Mouse (Mus musculus) liver, adult (tissue): Measurements from ENCODE around the gene Tceanc2.

Source experiments
- GATA4 ChIP-seq: IDR thresholded peaks from 2 replicates; pipeline ENCODE4 v1.6.1; 2014; ENCODE audit warnings: mild to moderate bottlenecking, low read length; ENCODE audit not compliant: insufficient replicate concordance

Tceanc2 gene

DNA sequence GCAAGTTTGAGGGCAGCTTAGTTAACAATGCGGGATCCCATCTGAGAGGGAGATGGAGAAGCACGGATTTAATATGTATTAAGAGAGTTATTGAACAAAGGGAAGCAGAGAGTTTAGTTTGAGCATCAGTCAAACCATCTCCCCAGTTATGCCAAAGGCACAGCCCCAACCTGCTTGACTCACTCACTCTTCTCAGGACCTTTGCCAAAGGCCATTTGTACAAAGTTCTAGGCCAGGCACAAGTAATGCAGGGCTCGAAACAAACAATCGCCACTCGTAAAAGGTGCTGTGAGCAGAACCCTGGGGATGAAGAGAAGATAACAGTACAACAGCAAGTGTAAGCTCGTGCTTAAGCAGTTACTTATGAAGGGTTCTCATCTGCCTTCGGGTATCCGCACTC is 26.3 kb downstream of the Tceanc2 start:
- TF ChIP-seq GATA4, result no peak

DNA sequence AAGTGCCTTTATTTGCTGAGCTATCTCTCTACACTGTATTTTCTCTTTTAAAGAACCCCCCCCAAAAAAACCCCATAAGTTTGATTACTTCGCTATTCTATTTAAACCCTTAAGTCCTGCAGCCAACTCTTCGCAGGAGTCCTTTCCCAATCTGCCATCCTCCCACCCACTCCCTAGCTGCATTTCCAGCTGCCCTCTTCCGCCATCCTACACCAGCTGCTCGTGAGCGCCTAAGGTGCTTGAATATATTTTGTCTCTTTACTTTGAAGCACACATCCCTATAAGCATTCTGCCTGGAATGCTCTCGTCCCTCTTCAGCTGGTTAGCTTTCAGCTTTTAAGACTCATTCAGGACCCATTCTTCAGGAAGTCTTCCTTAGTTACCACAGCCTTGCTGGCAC is 27.9 kb downstream of the Tceanc2 start:
- TF ChIP-seq GATA4, result no peak

DNA sequence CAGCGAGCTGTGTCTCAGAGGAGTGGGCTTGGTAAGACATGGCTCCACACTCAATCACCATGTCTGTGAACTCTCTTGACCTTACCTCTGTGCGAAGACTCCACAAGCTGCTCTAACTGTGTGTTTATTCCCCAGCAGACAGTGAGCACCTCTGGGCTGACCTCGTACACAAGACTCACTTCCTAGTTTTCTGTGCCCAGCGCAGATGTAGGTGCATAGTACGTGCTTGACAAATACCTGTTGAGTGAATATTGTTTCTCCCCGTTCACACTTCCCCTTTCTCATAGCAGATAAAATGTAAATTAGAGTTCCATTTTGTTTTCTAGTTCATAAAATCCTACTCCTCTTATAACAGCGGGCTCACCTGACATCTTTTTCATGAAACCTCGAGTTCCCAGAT is 35.4 kb downstream of the Tceanc2 start:
- TF ChIP-seq GATA4, result no peak

DNA sequence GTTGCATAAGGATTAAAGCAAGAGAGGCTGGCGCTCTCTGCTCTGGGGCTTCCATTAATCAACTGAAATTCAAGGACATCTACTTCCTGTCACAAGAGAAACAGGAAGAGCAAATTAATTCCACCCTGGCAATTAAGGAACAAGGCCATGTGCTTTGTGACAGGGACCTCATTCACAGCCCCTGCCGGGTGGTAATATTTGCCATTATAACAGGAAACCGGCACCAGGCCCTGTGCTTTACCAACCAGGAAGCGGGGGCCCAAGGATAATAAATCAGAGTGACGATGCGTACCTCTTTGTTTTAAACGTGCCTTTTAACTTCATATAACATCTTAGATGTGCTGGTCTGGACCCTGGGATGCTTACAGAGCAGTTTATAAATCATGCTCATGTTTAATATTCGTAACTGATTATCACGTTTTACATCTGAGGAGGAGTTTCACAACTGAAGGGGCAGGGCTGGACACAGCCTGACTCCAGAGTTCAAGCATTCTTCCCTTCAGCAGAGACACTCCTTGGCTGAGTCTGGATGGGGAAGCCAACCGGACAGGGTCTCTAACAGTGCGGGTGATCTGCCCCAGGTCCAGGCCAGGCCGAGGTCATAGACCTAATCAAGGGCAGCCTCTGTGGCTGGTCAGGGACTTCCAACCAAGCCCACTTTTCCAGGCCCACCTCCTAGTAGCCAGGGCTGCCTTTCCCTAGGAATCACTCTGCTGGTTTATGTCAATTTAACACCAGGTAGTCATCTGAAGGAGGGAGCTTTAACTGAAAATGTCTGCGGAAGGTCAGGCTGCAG is 38.9 kb downstream of the Tceanc2 start:
- no peak for TF ChIP-seq GATA4

DNA sequence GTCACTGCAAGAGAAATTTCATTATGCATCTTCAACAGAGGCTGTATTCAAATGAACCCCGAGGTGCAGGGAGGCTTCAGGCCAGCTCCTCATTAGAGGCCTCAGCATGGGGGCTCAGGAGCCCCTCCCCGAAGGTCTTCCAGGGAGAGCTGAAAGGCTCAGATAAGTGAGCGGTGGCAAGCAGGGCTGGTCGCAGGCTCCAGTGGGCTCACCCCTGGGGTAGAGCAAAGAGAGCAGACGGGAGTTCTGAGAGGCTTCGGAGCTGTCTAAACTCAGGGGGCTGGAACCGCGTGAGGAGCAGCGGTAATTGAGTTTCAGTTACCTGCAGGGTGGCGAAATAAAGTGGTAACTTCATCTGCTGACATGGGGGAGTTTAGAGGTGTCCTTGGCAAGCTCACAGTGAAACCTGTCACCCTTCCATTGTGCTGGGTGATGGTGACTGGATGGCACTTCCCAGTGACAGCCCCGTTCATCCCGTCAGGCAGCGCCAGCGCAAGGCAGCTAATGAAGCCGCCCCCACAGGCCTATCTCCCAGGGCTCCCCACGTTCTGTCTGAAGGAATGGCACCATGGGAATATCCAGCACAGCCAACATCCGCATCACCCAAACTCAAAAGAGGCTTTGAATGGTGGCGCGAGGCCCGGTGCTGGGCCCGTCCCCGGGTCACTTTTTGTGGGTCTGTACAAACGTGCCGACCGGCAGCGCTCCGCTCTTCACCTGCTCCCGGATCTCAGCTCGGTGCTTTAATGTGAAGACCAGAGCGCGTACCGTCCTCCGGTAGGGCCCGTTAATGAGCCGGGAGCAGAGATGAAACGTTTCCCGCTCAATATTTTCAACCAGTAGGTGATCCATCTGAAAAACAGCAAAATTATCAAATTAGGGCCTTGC is 39.7 kb downstream of the Tceanc2 start:
- no peak for TF ChIP-seq GATA4

DNA sequence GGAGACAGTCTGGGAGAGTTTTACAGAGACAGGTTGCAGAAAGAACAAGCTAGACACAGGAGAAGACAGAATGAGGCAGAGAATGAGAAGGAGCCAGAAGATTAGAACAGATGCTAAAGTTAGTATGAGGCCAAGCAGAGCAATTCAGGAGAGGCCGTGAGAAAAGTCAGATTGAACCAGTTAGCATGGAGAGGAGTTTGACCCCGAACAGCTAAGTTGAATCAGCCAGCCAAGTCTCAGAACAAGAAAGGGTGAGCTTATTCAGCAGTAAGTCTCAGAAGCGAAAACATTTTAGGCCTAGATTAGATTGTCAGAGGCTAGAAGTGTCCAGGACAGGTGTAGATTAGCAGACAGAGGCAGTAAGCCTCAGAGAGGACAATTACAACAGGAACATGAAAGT is 42.4 kb downstream of the Tceanc2 start:
- TF ChIP-seq GATA4, result no peak

DNA sequence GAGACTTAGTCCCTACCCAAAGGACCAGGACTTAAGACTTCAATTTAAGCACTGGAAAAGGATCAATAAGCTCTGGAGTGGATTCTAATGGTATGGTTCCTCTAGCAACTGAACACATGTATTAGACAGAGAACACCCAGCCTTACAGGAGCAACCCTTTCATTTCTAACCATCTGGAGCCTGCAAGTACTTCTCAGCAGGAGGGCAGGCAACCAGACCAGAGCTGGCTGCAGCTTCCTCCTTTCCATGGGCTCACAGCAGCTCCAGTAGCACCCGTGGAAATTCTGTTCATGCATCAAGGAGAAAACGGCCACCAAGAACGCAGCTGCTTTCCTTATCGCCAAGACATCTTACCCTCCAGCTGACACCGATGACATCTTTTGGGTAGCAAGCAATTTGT is 43.3 kb downstream of the Tceanc2 start:
- TF ChIP-seq GATA4, result no peak

DNA sequence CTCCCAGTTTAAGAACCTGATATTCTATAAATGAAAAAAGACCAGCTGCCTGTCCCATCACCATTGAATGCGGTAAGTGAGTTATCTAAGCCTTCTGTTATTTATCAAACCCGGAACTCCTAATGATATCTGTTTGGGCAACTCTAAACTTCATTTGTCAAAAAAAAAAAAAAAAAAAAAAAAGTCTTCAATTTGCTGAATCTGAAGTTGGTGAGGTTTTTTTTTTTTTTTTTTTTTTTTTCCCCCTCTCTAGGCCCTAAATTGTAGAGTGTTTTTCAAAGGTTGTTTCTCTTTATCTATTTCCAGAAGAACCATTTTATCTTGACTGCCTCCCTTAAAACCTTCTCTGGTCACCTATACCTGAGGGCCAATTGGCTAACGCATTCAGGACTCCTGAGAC is 44.0 kb downstream of the Tceanc2 start:
- no peak for TF ChIP-seq GATA4

DNA sequence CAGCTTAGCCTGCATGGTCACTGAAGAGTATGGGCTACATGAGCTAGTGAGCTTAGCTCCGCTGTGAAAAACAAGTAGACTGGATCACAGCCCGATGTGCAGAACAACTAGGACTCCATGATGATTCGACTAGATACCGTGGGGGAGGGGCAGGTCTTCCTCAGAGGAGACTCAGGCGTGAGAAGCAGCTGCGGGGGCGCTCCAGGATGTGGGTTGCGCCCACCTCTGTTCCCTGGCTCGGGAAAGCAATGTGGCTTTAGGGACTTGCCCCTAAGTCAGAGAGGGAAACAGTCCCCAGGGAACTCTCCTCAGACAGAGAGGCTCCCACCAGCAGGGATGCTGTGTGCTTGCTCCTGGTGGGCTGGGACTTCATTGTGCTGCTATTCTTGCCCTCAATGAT is 48.4 kb downstream of the Tceanc2 start:
- TF ChIP-seq GATA4, result no peak

DNA sequence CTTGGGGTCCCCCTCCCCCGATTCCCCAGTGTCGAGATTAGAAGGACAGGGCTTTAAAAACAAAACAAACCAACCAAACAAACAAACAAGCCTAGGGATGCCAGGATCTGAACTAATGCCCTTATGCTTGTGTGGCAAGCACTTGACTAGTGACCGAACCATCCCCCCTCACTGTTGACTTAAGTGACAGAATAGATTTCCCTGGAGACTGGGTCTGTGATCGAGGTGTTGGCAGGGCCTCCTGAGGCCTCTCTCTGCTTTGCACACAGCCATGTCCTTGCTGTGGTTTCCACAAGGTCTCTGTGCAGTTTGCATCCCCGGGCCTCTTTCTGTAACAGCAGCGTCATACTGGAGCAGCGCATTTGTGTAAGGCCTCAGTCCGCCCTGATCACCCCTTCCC is 49.5 kb downstream of the Tceanc2 start:
- no peak for TF ChIP-seq GATA4

DNA sequence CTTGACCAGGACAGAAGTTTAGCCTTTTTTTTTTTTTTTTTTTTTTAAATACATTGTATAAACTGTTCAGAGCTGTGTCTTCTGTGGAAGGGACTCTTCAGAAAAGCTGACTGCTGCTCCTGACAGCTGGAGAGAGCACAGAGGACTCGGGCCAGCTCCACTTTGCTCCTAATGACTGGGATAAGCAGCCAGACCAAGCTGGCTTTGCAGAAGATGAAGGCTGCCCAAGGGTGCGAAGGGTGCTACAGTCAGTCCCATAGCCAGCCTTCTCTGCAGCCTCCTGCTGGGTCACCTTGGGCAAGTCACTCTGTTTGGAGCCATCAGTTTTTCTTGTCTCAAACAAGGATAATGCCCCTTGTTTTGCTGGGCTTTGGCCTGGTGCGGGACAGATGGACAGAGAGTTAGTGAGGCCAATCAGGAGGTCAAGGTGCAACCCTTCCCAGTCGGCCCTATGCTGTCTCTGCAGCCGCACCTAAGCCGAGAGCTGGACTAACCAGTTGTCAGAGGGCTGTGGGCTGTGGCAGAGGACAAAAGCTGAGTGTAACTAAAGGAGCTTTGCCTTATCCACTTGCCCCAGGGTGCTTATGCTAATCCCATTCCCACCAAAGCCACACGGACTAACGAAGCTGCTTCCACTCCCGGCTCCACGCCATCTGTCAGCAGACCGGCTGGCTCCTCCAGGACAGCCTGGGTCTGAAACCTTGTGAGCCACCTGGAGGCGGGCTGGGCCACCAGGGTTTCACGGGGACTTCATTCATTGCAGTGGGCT is 50.8 kb downstream of the Tceanc2 start:
- no peak for TF ChIP-seq GATA4

DNA sequence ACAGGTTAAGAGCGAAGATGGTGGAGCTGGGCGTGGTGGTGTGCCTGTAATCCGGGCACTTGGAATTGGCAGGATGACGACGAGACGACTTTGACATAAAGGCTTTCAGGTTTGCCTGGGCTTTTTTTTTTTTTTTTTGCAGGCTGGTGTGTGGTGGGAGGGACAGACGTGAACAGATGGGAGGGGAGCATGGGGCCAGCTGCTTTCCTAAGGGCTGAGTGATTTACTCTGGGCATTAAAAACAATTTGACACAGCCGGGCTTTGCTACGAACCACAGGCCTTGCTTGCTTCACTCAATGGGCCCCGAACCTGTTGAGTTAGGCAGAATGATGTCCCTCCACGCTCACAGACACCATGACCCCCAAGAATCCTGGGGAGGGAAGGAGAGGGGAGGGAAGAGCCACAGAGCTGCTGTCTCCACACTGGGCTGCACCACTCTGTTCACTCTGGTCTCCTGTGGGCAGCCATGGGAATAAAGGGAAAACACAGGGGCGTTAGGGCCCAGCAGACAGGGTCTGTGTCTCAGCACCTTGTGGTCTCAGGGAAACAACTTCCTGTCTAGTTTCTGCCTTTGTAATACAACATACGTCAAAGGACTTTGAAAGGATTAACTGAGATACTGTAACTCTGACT is 51.9 kb downstream of the Tceanc2 start:
- no peak for TF ChIP-seq GATA4

DNA sequence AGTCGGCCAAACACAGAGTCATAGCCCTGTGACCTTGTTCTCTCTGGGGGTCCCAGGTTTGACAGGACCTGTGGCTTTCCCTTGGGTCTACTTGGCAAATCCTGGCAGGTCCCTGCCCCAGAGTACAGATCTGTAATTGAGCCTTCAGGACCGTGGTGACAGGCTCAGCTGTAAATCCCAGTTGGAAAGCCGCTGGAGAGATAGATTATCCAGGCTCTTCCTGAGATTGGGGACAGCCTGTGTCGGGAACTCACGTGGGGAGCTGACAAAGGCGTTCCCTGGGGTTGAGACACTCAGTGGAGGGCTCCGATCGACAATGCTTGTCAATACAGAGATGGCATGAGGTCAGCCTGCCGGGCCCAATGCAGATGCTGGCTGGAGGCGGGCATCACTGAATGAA is 52.5 kb downstream of the Tceanc2 start:
- TF ChIP-seq GATA4, result no peak

DNA sequence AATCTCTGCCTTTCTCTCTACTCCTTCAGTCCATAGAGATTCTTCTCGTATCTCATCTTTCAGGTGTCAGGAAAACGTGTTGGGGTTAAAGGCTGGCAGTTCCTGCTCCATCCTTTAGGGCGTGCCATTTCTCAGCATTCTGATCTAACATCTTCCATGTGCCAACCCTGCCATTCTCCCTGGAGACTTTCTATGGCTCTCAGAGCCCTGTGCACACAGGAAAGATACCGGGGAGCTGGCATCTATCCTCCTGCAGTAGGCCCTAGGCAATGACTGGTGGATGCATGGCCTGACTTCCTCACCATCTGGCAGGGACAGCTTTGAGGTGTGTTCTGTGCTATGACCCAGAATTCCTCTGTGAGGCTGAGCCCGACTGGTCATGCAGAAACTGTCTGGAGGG is 53.8 kb downstream of the Tceanc2 start:
- TF ChIP-seq GATA4, result no peak

DNA sequence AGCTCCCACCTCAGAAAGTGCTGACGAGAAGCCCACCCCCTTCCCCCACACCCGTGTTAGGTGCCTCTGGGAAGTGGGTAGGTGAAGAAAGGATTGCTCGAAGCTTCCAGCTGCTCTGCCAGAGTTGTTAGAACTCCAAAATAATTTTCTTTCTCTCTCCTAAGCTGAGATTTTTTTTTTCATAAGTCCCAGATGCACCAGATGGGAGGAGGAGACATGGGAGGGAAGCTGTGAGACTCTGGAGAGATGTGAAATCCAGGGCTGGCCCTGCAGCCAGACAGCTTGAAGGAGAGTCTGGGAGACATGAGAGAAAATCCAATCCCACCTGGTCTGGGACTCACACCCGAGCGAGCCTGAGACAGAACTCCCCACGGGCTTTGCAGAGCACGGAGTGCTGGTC is 54.5 kb downstream of the Tceanc2 start:
- no peak for TF ChIP-seq GATA4

DNA sequence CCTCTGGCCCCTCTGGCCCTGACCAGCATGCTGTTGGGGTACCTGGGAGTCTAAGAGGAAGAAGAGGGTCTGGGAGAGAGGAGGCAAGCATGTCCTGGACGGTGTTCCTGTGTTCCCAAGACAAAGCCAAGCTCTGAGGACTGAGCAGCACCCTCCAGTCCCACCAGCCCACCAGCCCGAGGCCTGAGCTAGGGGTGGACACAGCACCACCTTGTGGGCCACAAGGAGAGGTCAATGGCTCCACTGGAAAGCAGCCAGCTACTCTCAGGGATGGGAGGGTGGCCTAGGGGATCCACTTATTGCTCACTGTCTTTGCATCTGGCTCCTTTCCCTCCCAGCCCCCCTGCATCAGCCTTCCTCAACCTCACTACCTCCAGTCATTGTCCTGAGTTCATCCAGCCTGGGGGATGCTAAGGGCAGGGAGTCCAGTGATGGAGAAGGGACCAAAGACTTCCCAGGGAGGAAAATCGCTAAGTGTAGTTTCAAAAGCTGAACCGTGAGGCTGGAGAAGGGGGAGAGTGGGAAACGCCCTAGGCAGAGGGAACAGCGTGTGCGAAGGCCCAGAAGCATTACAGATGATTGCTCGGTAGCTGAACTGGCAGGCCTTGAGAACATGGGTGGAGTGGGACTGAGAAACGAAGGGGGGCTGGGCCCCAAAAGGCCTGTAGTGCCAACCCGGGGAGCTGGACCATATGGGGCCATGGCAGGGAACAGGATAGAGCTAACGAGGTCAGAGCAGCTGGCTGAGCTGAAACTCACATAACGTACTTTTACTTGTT is 57.6 kb downstream of the Tceanc2 start:
- no peak for TF ChIP-seq GATA4
